In genomic region chr2:50654953-50655324, GRCm38 (mm10) we compare ENCODE assay signal across 9 mouse cellular contexts.
DNase-seq lines count a peak whose midpoint lies in the region; ATAC-seq and TF ChIP-seq lines count a peak whose summit lies in the region.
"Had no signal": no experiment of that assay in that cellular context is flagged by ENCODE, and none has a peak within 500 bp of the region (broad histone marks: within the 10 kb centered on the region; RNA-seq: fewer than 3 reads in every experiment).

No protein-coding gene starts in this region.

- ATAC-seq in kidney, embryonic 15.5 days (replicated peaks; ENCODE audit: low FRiP score), result no peak
- ATAC-seq in hindbrain, embryonic 16.5 days, result peak; percentile 93
- peak; percentile 63; the same call in 1 of the 2 replicates for ATAC-seq in midbrain, postnatal 0 days (ENCODE audit: low FRiP score)
- no peak for ATAC-seq in CD4-positive, CD25-positive, alpha-beta regulatory T cell, adult 4 months

- no peaks in the 10 kb centered on the region for H3K9me3 ChIP-seq in kidney, embryonic 15.5 days (replicated peaks)
- no peaks in the 10 kb centered on the region for H3K9me3 ChIP-seq in hindbrain, embryonic 16.5 days (ENCODE audit: control insufficient read depth, low read length)
- H3K9me3 ChIP-seq in midbrain, postnatal 0 days (ENCODE audit: low read length), result no peaks in the 10 kb centered on the region
- H3K9me3 ChIP-seq: midbrain, embryonic 12.5 days had no signal

- H3K27ac ChIP-seq in kidney, embryonic 15.5 days, result no peak overlapping the region
- H3K27ac ChIP-seq in hindbrain, embryonic 16.5 days (ENCODE audit: low read depth, low read length), result no peak overlapping the region
- H3K27ac ChIP-seq in midbrain, postnatal 0 days (ENCODE audit: low read depth, low read length), result no peak overlapping the region
- H3K27ac ChIP-seq: midbrain, embryonic 12.5 days had no signal

- no peaks in the 10 kb centered on the region for H3K27me3 ChIP-seq in kidney, embryonic 15.5 days
- no peaks in the 10 kb centered on the region for H3K27me3 ChIP-seq in hindbrain, embryonic 16.5 days (replicated peaks; ENCODE audit: control insufficient read depth, insufficient read depth, low read length)
- no peaks in the 10 kb centered on the region for H3K27me3 ChIP-seq in midbrain, postnatal 0 days (ENCODE audit: insufficient read depth, low read length)
- H3K27me3 ChIP-seq: midbrain, embryonic 12.5 days had no signal

- peak; percentile 33 for DNase-seq in kidney, adult 9 months
- DNase-seq in cerebellum, postnatal 10 days, result peak; percentile 99
- peak; percentile 83 for DNase-seq in midbrain, postnatal 0 days (ENCODE audit: low spot score)
- DNase-seq in spleen, postnatal 4 days (ENCODE audit: low spot score in 2 of 2), result no peak
- DNase-seq in spleen, postnatal 10 days (ENCODE audit: low spot score in 2 of 2), result no peak

- TF ChIP-seq CTCF in midbrain, postnatal 0 days (IDR thresholded peaks at IDR 0.05), result no peak

- WGBS in kidney, embryonic 15.5 days, result 56% methylated on average over 7 of the region's 7 CpGs
- 55% methylated on average over 7 of the region's 7 CpGs for WGBS in hindbrain, embryonic 16.5 days
- 69% methylated on average over 7 of the region's 7 CpGs for WGBS in midbrain, postnatal 0 days

- H3K4me2 ChIP-seq in kidney, embryonic 15.5 days, result no peak overlapping the region
- H3K4me2 ChIP-seq in hindbrain, embryonic 16.5 days (ENCODE audit: low read length), result no peak overlapping the region
- H3K4me2 ChIP-seq in midbrain, postnatal 0 days (ENCODE audit: low read depth, low read length, poor library complexity, severe bottlenecking), result no peak overlapping the region
- H3K4me2 ChIP-seq: midbrain, embryonic 12.5 days had no signal

- peaks cover 4% of the 10 kb centered on the region for H3K4me1 ChIP-seq in kidney, embryonic 15.5 days
- H3K4me1 ChIP-seq in hindbrain, embryonic 16.5 days (ENCODE audit: control insufficient read depth, insufficient read depth, low read depth, low read length), result no peaks in the 10 kb centered on the region; the same call in 1 of the 2 replicates
- H3K4me1 ChIP-seq in midbrain, postnatal 0 days (ENCODE audit: insufficient read depth, low read length), result no peaks in the 10 kb centered on the region

- H3K4me3 ChIP-seq in kidney, embryonic 15.5 days (replicated peaks), result no peak overlapping the region
- H3K4me3 ChIP-seq in hindbrain, embryonic 16.5 days (ENCODE audit: low read length), result no peak overlapping the region
- H3K4me3 ChIP-seq in midbrain, postnatal 0 days (ENCODE audit: low read depth, low read length), result no peak overlapping the region
- H3K4me3 ChIP-seq: midbrain, embryonic 12.5 days had no signal

- no peak overlapping the region for H3K9ac ChIP-seq in kidney, embryonic 15.5 days
- no peak overlapping the region for H3K9ac ChIP-seq in hindbrain, embryonic 16.5 days (ENCODE audit: low read depth, low read length)
- no peak overlapping the region for H3K9ac ChIP-seq in midbrain, postnatal 0 days (replicated peaks; ENCODE audit: low read length, poor library complexity, severe bottlenecking)
- H3K9ac ChIP-seq: midbrain, embryonic 12.5 days had no signal

- no peaks in the 10 kb centered on the region for H3K36me3 ChIP-seq in kidney, embryonic 15.5 days
- no peaks in the 10 kb centered on the region for H3K36me3 ChIP-seq in hindbrain, embryonic 16.5 days (ENCODE audit: control insufficient read depth, insufficient read depth, low read length)
- H3K36me3 ChIP-seq in midbrain, postnatal 0 days (ENCODE audit: insufficient read depth, low read length), result no peaks in the 10 kb centered on the region
- H3K36me3 ChIP-seq: midbrain, embryonic 12.5 days had no signal

Comparison
In these comparisons a context has a peak if more than half of its experiments do, and no peak if none do; other contexts are left out.
1. DNase-seq: peak in kidney, adult 9 months (single experiment), cerebellum, postnatal 10 days (2 of 2) and midbrain, postnatal 0 days (single experiment); none in spleen, postnatal 4 days (0 of 2) and spleen, postnatal 10 days (0 of 2).
2. ATAC-seq: peak in hindbrain, embryonic 16.5 days (single experiment) and midbrain, postnatal 0 days (single experiment); none in kidney, embryonic 15.5 days (single experiment) and CD4-positive, CD25-positive, alpha-beta regulatory T cell, adult 4 months (single experiment).